Mouse (Mus musculus): Measurements from ENCODE around the gene Gm45015.
"Not testable (repeated sequence)": the region's sequence is repeated elsewhere in the genome, so short reads cannot be mapped to it uniquely, and the experiment has no call there.

Gene Gm45015

GRCm38 (mm10) chrX:73336740-73337139 is at the start of gene Gm45015:
TSS of gene Gm45015 (minus strand) at chrX:73336840.
- no peak for DNase-seq

GRCm38 (mm10) chrX:73384924-73385323 is 48.3 kb upstream of the Gm45015 start:
- no peak for DNase-seq

- no peak for DNase-seq
Measured at GRCm38 (mm10) chrX:73384419-73384818, 47.8 kb upstream of the Gm45015 start.

- no peak for DNase-seq
Measured at GRCm38 (mm10) chrX:73363291-73363690, 26.7 kb upstream of the Gm45015 start.

- no peak for DNase-seq
Measured at GRCm38 (mm10) chrX:73356719-73357118, 20.1 kb upstream of the Gm45015 start.

GRCm38 (mm10) chrX:73356163-73356562 is 19.5 kb upstream of the Gm45015 start:
- DNase-seq = no peak

- peak; percentile 15 for DNase-seq
Measured at GRCm38 (mm10) chrX:73344346-73344745, 7.7 kb upstream of the Gm45015 start.

- no peak for DNase-seq
Measured at GRCm38 (mm10) chrX:73343802-73344201, 7.2 kb upstream of the Gm45015 start.

- DNase-seq = no peak
Measured at GRCm38 (mm10) chrX:73342941-73343735, 6.5 kb upstream of the Gm45015 start.

GRCm38 (mm10) chrX:73342483-73342895 is 5.8 kb upstream of the Gm45015 start, which contains the start of gene Zfp275:
TSS of gene Zfp275 (plus strand) at chrX:73342621.
- peak; percentile 67 for DNase-seq

GRCm38 (mm10) chrX:73342068-73342467 is 5.4 kb upstream of the Gm45015 start:
- no peak for DNase-seq

GRCm38 (mm10) chrX:73341473-73341872 is 4.8 kb upstream of the Gm45015 start:
- DNase-seq = no peak

- DNase-seq = no peak
Measured at GRCm38 (mm10) chrX:73333548-73333947, 3.1 kb downstream of the Gm45015 start.

- DNase-seq = no peak
Measured at GRCm38 (mm10) chrX:73327215-73327614, 9.4 kb downstream of the Gm45015 start.

- DNase-seq = no peak
Measured at GRCm38 (mm10) chrX:73321029-73321428, 15.6 kb downstream of the Gm45015 start.

- peak; percentile 19 for DNase-seq
Measured at GRCm38 (mm10) chrX:73312522-73312921, 24.1 kb downstream of the Gm45015 start.

- DNase-seq = not testable (repeated sequence)
Measured at GRCm38 (mm10) chrX:73295745-73296144, 40.9 kb downstream of the Gm45015 start.

GRCm38 (mm10) chrX:73292876-73293275 is 43.8 kb downstream of the Gm45015 start, which contains the start of the genes Xlr5a and Xlr5c:
TSS of gene Xlr5a (minus strand) at chrX:73292976.
TSS of gene Xlr5c (minus strand) at chrX:73292976.
- not testable (repeated sequence) for DNase-seq
